Mouse (Mus musculus) E14TG2a.4 (cell line): ENCODE data around the gene Nfam1.

ENCODE experiments used
- CTCF ChIP-seq: conservative IDR thresholded peaks from 2 replicates; pipeline ENCODE4 v1.5.1; 2014; ENCODE audit warnings: low read length
- NANOG ChIP-seq: IDR thresholded peaks from 2 replicates; pipeline ENCODE4 v1.6.1; 2014; ENCODE audit warnings: borderline replicate concordance, low read length, mixed read lengths
- POU5F1 ChIP-seq: IDR thresholded peaks from 2 replicates; pipeline ENCODE4 v1.6.1; 2014; ENCODE audit warnings: low read length, borderline replicate concordance

- TF ChIP-seq NANOG, result no peak
- no peak for TF ChIP-seq CTCF
- TF ChIP-seq POU5F1, result no peak
Observed at GRCm38 (mm10) chr15:82974471-82974870, 58.6 kb downstream of the Nfam1 start.
